Mouse (Mus musculus): ENCODE measurements around the gene Colgalt1. TPM values are rescaled to one million over a fixed set of nuclear protein-coding genes. Genes with fewer than 3 reads are reported as not detected.

The Colgalt1 gene
- polyA plus RNA-seq, 2 experiments, result 20.7 to 31.4 TPM

DNA sequence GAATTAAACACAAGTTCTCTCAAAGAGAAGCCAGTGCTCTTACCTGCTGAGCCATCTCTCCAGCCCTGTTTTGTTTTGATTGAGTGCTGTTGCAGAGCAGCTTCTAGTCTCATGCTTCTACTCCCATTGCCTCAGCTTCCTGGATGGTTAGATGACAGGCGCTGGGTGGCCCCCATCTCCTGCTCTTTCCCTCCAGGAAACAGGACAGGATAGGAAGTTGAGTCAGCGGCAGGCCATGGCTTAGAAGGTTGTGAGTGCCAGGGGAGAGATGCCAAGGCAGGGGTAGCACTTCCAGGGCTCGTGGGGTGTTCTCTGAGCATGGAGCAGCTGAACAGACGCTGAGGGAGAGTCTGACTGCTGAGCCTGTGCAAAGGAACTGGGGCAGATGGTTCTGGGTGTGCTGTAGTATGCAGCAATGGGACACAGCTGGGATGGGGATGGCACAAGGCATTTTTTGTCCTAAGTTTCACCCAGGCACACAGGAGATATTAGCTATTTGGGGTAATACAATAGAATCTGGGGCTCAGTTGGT, 32.9 kb upstream of the Colgalt1 start:
- no peaks in the 10 kb centered on the region for H3K4me1 ChIP-seq (replicated peaks; ENCODE audit: control insufficient read depth in 2 of 2, insufficient read depth in 2 of 2, low read length in 1 of 2)
- ATAC-seq (ENCODE audit: insufficient read depth) (no peak), DNase-seq (ENCODE audit: low read depth in 3 of 3, low spot score in 3 of 3) (no peak)
- no peaks in the 10 kb centered on the region for H3K9me3 ChIP-seq (ENCODE audit: control insufficient read depth, low read length)
- no peak for TF ChIP-seq EP300 (IDR thresholded peaks at IDR 0.05; ENCODE audit: low read depth)
- TF ChIP-seq CTCF (IDR thresholded peaks at IDR 0.05; ENCODE audit: low read depth), result no peak
- H3K27me3 ChIP-seq (ENCODE audit: control insufficient read depth, insufficient read depth, low read length), result no peaks in the 10 kb centered on the region
- 39% methylated on average over 4 of the region's 4 CpGs for WGBS (ENCODE audit: insufficient replicate concordance)
- H3K4me3 ChIP-seq (ENCODE audit: insufficient read depth in 1 of 2, low read depth in 2 of 2, low read length in 2 of 2), result no peak overlapping the region
- no peak overlapping the region for H3K27ac ChIP-seq
- H3K4me2 ChIP-seq (ENCODE audit: low read depth), result no peak overlapping the region
- H3K36me3 ChIP-seq (replicated peaks; ENCODE audit: control insufficient read depth, insufficient read depth, low read depth), result no peaks in the 10 kb centered on the region
- H3K9ac ChIP-seq (replicated peaks), result no peak overlapping the region

DNA sequence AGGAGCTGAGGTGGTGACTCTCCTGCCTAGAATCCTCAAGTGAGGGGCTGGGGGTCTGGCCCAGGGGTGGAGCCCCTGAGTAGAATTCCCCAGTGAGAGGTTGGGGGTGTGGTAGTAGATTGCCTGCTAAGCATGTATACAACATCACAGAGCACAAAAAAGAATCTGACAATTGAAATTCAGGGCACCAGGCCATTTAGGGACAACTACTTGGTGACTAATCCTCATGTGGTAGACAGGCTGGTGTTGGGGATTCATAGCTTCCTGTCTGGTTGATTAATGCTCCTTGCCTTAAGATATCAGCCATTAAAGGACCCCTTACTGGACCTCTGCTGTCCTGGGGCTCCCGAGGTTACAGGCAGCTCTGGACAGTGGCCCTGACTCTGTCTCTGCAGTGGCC, 31.8 kb upstream of the Colgalt1 start:
- Histone ChIP-seq H3K27ac (no peak overlapping the region), H3K4me1 (replicated peaks; ENCODE audit: control insufficient read depth in 2 of 2, insufficient read depth in 2 of 2, low read length in 1 of 2) (no peaks in the 10 kb centered on the region), H3K9me3 (ENCODE audit: control insufficient read depth, low read length) (no peaks in the 10 kb centered on the region), H3K27me3 (ENCODE audit: control insufficient read depth, insufficient read depth, low read length) (no peaks in the 10 kb centered on the region), H3K9ac (replicated peaks) (no peak overlapping the region), H3K4me2 (ENCODE audit: low read depth) (no peak overlapping the region), H3K4me3 (ENCODE audit: insufficient read depth in 1 of 2, low read depth in 2 of 2, low read length in 2 of 2) (no peak overlapping the region), H3K36me3 (replicated peaks; ENCODE audit: control insufficient read depth, insufficient read depth, low read depth) (no peaks in the 10 kb centered on the region)
- DNase-seq (ENCODE audit: low read depth in 3 of 3, low spot score in 3 of 3), result no peak
- no peak for ATAC-seq (ENCODE audit: insufficient read depth)
- WGBS (ENCODE audit: insufficient replicate concordance), result 39% methylated on average over 1 of the region's 1 CpGs
- TF ChIP-seq CTCF (IDR thresholded peaks at IDR 0.05; ENCODE audit: low read depth), result no peak
- no peak for TF ChIP-seq EP300 (IDR thresholded peaks at IDR 0.05; ENCODE audit: low read depth)

DNA sequence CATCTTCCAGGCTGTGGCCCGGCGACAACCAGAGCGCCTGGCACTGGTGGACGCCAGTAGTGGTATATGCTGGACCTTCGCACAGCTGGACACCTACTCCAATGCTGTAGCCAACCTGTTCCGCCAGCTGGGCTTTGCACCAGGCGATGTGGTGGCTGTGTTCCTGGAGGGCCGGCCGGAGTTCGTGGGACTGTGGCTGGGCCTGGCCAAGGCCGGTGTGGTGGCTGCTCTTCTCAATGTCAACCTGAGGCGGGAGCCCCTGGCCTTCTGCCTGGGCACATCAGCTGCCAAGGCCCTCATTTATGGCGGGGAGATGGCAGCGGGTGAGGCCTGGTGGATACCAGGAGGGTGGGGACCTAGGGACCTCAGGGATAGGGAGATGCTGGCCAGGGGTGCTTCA, 31.3 kb upstream of the Colgalt1 start:
- H3K4me1 ChIP-seq (replicated peaks; ENCODE audit: control insufficient read depth in 2 of 2, insufficient read depth in 2 of 2, low read length in 1 of 2), result no peaks in the 10 kb centered on the region
- no peak overlapping the region for H3K27ac ChIP-seq
- H3K36me3 ChIP-seq (replicated peaks; ENCODE audit: control insufficient read depth, insufficient read depth, low read depth), result no peaks in the 10 kb centered on the region
- DNase-seq (ENCODE audit: low read depth in 3 of 3, low spot score in 3 of 3) (no peak), ATAC-seq (ENCODE audit: insufficient read depth) (no peak)
- H3K9ac ChIP-seq (replicated peaks), result no peak overlapping the region
- WGBS (ENCODE audit: insufficient replicate concordance), result 77% methylated on average over 14 of the region's 14 CpGs
- no peaks in the 10 kb centered on the region for H3K27me3 ChIP-seq (ENCODE audit: control insufficient read depth, insufficient read depth, low read length)
- TF ChIP-seq CTCF (IDR thresholded peaks at IDR 0.05; ENCODE audit: low read depth), result no peak
- TF ChIP-seq EP300 (IDR thresholded peaks at IDR 0.05; ENCODE audit: low read depth), result no peak
- H3K9me3 ChIP-seq (ENCODE audit: control insufficient read depth, low read length), result no peaks in the 10 kb centered on the region
- H3K4me3 ChIP-seq (ENCODE audit: insufficient read depth in 1 of 2, low read depth in 2 of 2, low read length in 2 of 2), result no peak overlapping the region
- no peak overlapping the region for H3K4me2 ChIP-seq (ENCODE audit: low read depth)

DNA sequence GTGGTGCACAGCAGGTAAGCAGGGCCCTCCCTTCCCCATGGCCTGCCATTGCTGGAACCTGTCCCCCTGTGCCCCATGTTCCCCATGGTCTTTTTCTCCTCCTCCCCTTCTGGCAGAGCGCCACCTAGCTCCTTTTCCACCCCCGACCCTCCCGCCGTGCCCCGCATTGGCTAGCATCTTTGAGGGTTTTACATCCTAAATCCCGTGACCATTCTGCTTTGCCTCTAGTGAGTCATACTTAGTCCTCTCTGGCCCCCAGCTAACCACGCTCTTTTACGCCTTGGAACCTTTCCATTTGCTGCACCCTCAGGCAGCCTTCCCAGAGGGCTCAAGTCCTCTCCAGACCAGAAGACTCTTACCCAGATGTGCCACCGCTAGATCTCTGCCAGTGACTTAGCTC, 30.6 kb upstream of the Colgalt1 start:
- no peak for DNase-seq (ENCODE audit: low read depth in 3 of 3, low spot score in 3 of 3)
- Histone ChIP-seq H3K9me3 (ENCODE audit: control insufficient read depth, low read length) (no peaks in the 10 kb centered on the region), H3K9ac (replicated peaks) (no peak overlapping the region), H3K27me3 (ENCODE audit: control insufficient read depth, insufficient read depth, low read length) (no peaks in the 10 kb centered on the region), H3K27ac (no peak overlapping the region), H3K36me3 (replicated peaks; ENCODE audit: control insufficient read depth, insufficient read depth, low read depth) (no peaks in the 10 kb centered on the region), H3K4me2 (ENCODE audit: low read depth) (no peak overlapping the region), H3K4me3 (ENCODE audit: insufficient read depth in 1 of 2, low read depth in 2 of 2, low read length in 2 of 2) (no peak overlapping the region), H3K4me1 (replicated peaks; ENCODE audit: control insufficient read depth in 2 of 2, insufficient read depth in 2 of 2, low read length in 1 of 2) (no peaks in the 10 kb centered on the region)
- WGBS (ENCODE audit: insufficient replicate concordance), result 70% methylated on average over 8 of the region's 9 CpGs
- no peak for ATAC-seq (ENCODE audit: insufficient read depth)
- no peak for TF ChIP-seq CTCF (IDR thresholded peaks at IDR 0.05; ENCODE audit: low read depth)
- no peak for TF ChIP-seq EP300 (IDR thresholded peaks at IDR 0.05; ENCODE audit: low read depth)

DNA sequence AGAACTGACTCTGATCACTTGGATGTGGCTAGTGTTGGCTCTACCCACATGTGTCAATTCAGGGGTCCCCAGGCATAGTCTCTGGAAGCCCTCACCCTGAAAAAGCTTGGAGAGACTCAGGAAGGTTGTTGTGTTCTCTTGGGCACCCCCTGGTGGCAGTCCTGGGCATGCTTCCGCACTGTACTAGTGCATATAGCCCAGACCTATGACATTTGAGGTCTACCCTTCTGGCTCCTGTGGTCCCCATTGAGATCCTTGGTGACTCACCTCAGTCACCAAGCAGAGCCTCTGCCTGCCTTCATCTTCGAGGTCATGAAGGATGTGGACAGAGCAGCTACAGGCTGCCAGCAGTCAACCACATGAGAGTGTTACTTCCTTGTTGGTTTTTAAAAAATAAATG, 23.9 kb upstream of the Colgalt1 start:
- peaks cover 3 to 10% of the 10 kb centered on the region in 2 experiments; a peak in 3 of 4 replicates for H3K4me1 ChIP-seq (replicated peaks; ENCODE audit: control insufficient read depth in 2 of 2, insufficient read depth in 2 of 2, low read length in 1 of 2)
- no peak overlapping the region for H3K4me2 ChIP-seq (ENCODE audit: low read depth)
- DNase-seq (ENCODE audit: low read depth in 3 of 3, low spot score in 3 of 3), result no peak
- WGBS (ENCODE audit: insufficient replicate concordance), result 53% methylated on average over 2 of the region's 2 CpGs
- H3K9ac ChIP-seq (replicated peaks), result no peak overlapping the region
- H3K4me3 ChIP-seq (ENCODE audit: insufficient read depth in 1 of 2, low read depth in 2 of 2, low read length in 2 of 2), result no peak overlapping the region
- H3K27ac ChIP-seq, result no peak overlapping the region
- TF ChIP-seq CTCF (IDR thresholded peaks at IDR 0.05; ENCODE audit: low read depth), result peak; percentile 80
- TF ChIP-seq EP300 (IDR thresholded peaks at IDR 0.05; ENCODE audit: low read depth), result no peak
- H3K36me3 ChIP-seq (replicated peaks; ENCODE audit: control insufficient read depth, insufficient read depth, low read depth), result no peaks in the 10 kb centered on the region
- no peak for ATAC-seq (ENCODE audit: insufficient read depth)
- H3K9me3 ChIP-seq (ENCODE audit: control insufficient read depth, low read length), result no peaks in the 10 kb centered on the region
- H3K27me3 ChIP-seq (ENCODE audit: control insufficient read depth, insufficient read depth, low read length), result no peaks in the 10 kb centered on the region
